Mouse (Mus musculus): ENCODE data around the gene Slc25a47. TPM values are rescaled to one million over a fixed set of nuclear protein-coding genes. Genes with fewer than 3 reads are reported as not detected.
A peak's percentile ranks its signal among the peaks of the same experiment; 100 is the strongest.
"Not testable (repeated sequence)": the region's sequence is repeated elsewhere in the genome, so short reads cannot be mapped to it uniquely, and the experiment has no call there.

Slc25a47 gene
- polyA plus RNA-seq, 1 experiment from 2014 or later, result 13.8 TPM

DNA sequence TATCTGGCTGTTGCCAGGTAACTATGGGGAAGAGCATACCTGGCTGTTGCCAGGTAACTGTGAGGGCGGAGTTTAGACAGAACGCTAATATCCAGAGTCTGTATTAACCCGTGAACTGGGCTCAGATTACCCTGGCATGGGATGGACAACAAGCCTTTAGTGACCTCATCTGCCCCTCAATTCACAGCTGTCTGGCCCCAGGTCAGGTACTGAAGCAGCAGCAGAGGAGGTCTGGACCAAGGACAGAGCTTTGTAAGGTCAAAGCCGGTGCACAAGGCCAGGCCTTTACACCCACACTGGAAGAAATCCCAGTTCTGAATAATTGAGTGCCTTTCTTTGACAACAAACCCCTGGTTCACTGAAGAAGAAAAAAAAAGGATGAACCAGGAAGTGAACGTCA lies 6.2 kb upstream of the Slc25a47 start:
- Histone ChIP-seq H3K27me3 (peaks cover 12% of the 10 kb centered on the region), H3K4me2 (replicated peaks) (no peak overlapping the region), H3K27ac (replicated peaks) (no peak overlapping the region), H3K9ac (replicated peaks) (no peak overlapping the region), H3K36me3 (peaks cover 19% of the 10 kb centered on the region), H3K4me3 (no peak overlapping the region), H3K4me1 (peaks cover 15% of the 10 kb centered on the region), H3K9me3 (no peaks in the 10 kb centered on the region)
- no peak for ATAC-seq (ENCODE audit: low FRiP score, low read depth)
- 86% methylated on average over 5 of the region's 5 CpGs for WGBS

DNA sequence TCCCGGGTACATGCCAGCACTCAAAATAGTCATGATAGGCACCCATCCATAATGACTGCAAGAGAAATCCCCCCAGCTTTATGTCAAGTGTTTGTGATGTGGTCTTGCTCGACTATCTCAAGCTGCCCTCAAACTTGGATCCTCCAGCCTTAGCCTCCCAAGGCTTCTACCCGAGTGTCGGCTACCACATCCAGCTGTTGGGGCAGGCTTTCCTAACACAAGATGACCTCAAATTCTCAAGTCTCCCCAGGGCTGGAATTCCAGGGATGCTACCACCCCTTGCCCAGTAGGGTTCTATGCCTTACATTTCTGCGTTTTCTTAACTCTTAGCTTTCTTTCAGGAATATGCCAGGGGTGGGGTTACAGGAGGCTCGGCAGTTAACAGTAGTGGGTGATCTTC lies 5.5 kb upstream of the Slc25a47 start:
- peaks cover 17% of the 10 kb centered on the region for H3K27me3 ChIP-seq
- no peak overlapping the region for H3K27ac ChIP-seq (replicated peaks)
- no peak overlapping the region for H3K9ac ChIP-seq (replicated peaks)
- H3K4me3 ChIP-seq, result no peak overlapping the region
- ATAC-seq (ENCODE audit: low FRiP score, low read depth), result no peak
- H3K9me3 ChIP-seq, result no peaks in the 10 kb centered on the region
- peaks cover 23% of the 10 kb centered on the region for H3K4me1 ChIP-seq
- WGBS, result 82% methylated on average over 6 of the region's 6 CpGs
- peaks cover 19% of the 10 kb centered on the region for H3K36me3 ChIP-seq
- no peak overlapping the region for H3K4me2 ChIP-seq (replicated peaks)

DNA sequence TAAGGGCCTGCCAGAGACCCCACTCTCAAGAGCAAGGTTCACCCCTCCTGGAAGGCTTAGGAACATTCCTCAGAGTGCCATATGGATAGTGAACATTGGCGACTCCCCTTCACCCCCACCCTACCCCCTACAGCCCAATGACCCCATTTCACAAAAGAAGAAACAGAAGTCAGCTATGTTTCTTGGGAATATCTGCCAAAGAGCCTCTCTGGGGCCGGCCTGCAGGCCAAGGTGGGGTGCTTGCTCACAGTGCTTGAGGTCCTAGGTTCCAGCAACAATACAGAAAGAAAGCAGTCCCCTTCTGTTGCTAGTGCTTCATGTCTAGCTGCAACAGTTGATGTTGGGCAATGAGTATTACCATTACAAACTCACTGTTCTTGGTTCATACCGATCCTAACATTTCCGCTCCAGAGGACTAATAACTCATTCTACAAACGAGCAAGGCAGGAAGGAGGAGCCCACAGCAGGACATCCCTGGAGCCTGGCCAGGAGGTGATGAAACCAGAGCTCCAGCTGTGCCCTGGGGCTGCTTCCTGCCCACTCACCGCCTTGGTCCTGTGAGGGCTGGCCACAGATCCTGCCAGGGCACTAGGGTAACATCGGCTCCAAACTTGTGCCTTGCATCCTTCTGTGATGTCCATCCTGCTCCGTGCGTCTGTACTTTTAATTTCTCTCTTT lies 3.7 kb upstream of the Slc25a47 start:
- Histone ChIP-seq H3K36me3 (peaks cover 12% of the 10 kb centered on the region; the same call in 1 of the 2 replicates), H3K9me3 (no peaks in the 10 kb centered on the region), H3K9ac (replicated peaks) (no peak overlapping the region), H3K4me1 (peaks cover 33% of the 10 kb centered on the region), H3K27me3 (peaks cover 17% of the 10 kb centered on the region), H3K4me3 (no peak overlapping the region), H3K4me2 (replicated peaks) (no peak overlapping the region), H3K27ac (replicated peaks) (no peak overlapping the region)
- no peak for ATAC-seq (ENCODE audit: low FRiP score, low read depth)
- 73% methylated on average over 9 of the region's 9 CpGs for WGBS

DNA sequence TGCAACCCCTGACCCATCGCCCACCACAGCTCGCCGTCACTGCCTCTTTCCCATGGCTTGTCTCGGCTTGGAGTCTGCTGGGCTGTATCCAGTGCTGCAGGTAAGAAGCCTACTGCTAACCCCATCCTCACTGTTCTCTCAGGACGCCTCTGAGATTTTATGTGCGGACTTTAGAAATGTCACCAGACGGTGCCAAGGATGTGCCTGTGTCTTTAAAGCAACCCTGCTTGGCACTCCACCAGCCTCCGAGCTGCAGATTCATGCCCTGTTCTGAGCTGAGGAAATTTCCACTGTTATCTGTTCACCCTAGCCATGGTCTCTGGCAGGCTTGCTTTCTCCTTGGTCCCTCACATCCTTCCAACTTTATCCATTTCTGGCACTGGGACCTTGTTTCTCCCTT lies 3.0 kb upstream of the Slc25a47 start:
- Histone ChIP-seq H3K36me3 (0 out of 2 replicates have a peak, but pooled peaks cover 6% of the 10 kb centered on the region), H3K27ac (replicated peaks) (no peak overlapping the region), H3K4me3 (no peak overlapping the region), H3K9me3 (no peaks in the 10 kb centered on the region), H3K4me2 (replicated peaks) (no peak overlapping the region), H3K9ac (replicated peaks) (no peak overlapping the region), H3K27me3 (peaks cover 17% of the 10 kb centered on the region), H3K4me1 (peaks cover 41% of the 10 kb centered on the region)
- 91% methylated on average over 8 of the region's 8 CpGs for WGBS
- no peak for ATAC-seq (ENCODE audit: low FRiP score, low read depth)

DNA sequence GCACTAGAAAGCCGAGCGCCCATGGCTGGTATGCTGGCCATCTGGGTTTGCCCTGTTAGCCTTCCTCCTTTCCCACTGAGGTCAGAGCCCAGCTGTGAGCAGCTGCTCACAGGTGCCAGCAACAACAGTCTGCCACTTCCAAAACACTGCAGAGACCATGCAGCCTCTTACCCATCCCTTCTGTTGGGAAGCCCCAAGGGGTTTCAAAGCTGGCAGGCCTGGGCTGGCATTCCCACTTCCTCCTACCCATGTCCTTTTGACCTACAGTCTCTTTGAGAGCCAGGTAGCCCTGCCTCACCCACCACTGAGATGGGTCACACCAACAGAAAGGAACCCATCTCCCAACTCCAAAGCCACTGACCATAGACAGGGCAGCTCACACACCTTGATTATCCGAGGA lies 2.4 kb upstream of the Slc25a47 start:
- no peak overlapping the region for H3K4me3 ChIP-seq
- no peak overlapping the region for H3K9ac ChIP-seq (replicated peaks)
- H3K36me3 ChIP-seq, result 0 out of 2 replicates have a peak, but pooled peaks cover under 1% of the 10 kb centered on the region
- ATAC-seq (ENCODE audit: low FRiP score, low read depth), result no peak
- 89% methylated on average over 3 of the region's 3 CpGs for WGBS
- H3K27ac ChIP-seq (replicated peaks), result no peak overlapping the region
- peaks cover 46% of the 10 kb centered on the region for H3K4me1 ChIP-seq
- H3K9me3 ChIP-seq, result no peaks in the 10 kb centered on the region
- H3K4me2 ChIP-seq (replicated peaks), result no peak overlapping the region
- H3K27me3 ChIP-seq, result peaks cover 17% of the 10 kb centered on the region

DNA sequence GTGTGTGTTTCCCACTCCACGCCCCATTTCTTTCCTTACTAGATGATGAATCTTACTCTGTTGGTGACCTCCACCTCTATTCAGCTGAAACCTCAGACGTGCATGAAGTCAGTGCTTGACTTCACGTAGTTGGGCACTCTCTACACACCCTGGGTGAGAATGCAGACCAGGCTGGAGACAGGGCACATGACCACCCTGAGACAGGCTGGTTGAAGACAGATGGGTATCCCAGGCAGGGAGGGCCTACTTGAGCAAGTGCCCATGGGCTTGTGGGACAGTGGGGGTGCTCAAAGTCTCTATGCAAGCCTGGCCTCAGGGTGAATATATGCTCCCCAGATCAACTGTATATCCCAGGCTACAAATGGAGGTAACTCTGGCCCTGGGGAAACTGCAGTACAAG lies 1.5 kb upstream of the Slc25a47 start:
- peaks cover 49% of the 10 kb centered on the region for H3K4me1 ChIP-seq

DNA sequence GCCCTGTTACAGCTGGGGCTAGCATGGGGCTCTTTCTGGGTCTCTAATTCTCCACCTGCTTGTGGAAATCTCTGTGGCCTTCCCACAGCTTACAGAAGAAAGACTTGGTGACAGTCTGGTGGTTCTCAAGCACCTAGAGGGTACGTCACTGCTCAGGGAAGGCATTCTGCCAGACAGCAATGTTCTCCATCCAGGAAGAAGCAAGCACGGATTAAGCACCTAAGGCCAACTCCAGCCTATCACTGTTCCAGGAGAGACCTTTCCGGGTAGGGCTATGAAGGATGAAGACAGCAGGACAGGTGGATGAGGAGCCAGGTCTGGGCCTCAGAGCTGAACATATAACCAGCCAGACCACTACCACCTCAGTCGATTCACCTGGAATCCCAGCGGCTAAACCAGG lies 1.1 kb upstream of the Slc25a47 start:
- H3K4me3 ChIP-seq, result peak overlapping the region; percentile 75
- H3K27me3 ChIP-seq, result peaks cover 17% of the 10 kb centered on the region
- peaks cover 50% of the 10 kb centered on the region for H3K4me1 ChIP-seq
- H3K9ac ChIP-seq (replicated peaks), result peak overlapping the region; percentile 78; the same call in 1 of the 2 replicates
- WGBS, result 36% methylated on average over 5 of the region's 5 CpGs
- no peaks in the 10 kb centered on the region for H3K9me3 ChIP-seq
- no peak for ATAC-seq (ENCODE audit: low FRiP score, low read depth)
- peak overlapping the region; percentile 96 for H3K4me2 ChIP-seq (replicated peaks)
- H3K27ac ChIP-seq (replicated peaks), result no peak overlapping the region
- no peaks in the 10 kb centered on the region for H3K36me3 ChIP-seq

More for the DNA sequence above, 1.5 kb upstream of the Slc25a47 start:
- H3K9ac ChIP-seq (replicated peaks), result no peak overlapping the region
- H3K9me3 ChIP-seq, result no peaks in the 10 kb centered on the region
- peak overlapping the region; percentile 96 for H3K4me2 ChIP-seq (replicated peaks)
- WGBS, result 83% methylated on average over 3 of the region's 3 CpGs
- peaks cover 17% of the 10 kb centered on the region for H3K27me3 ChIP-seq
- ATAC-seq (ENCODE audit: low FRiP score, low read depth), result no peak
- no peak overlapping the region for H3K27ac ChIP-seq (replicated peaks)
- no peaks in the 10 kb centered on the region for H3K36me3 ChIP-seq
- peak overlapping the region; percentile 75 for H3K4me3 ChIP-seq

DNA sequence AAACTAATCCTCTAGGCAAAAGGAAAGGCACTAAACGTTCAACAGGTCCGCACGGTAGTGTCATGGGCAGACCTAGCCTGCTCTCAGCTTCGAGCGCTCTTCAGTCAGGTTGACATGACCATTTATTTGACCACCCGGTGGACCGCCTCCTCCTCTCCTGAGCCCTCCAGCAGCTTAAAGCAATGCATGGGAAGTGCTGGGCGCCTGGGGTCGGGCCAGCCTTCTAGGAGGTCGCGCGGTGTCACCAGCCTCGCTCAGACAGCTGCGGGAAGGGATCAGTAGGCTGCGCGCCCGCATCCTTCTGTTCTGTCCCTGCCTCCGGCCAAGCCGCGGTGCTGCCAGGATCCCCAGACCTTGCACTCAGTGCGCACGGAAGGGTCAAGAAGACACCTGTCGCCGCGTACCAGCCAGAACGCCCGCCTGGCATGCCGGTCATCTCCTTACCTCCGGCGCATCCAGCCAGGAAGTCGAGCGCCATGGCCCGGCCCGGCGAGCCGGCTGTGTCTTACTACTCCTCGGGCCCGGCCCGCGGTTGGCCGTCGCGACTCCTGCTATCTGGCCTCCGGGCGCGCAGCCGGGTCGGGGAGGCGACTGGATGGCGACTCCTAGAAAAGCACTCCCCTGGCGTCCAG lies 522 bp upstream of the Slc25a47 start:
- peak overlapping the region; percentile 75 for H3K4me3 ChIP-seq
- H3K9ac ChIP-seq (replicated peaks), result peak overlapping the region; percentile 78
- no peaks in the 10 kb centered on the region for H3K36me3 ChIP-seq
- peak overlapping the region; percentile 96 for H3K4me2 ChIP-seq (replicated peaks)
- ATAC-seq (ENCODE audit: low FRiP score, low read depth), result peak; percentile 35; the same call in 1 of the 2 replicates
- 2% methylated on average over 50 of the region's 51 CpGs for whole genome bisulfite sequencing
- H3K9me3 ChIP-seq, result no peaks in the 10 kb centered on the region
- H3K27me3 ChIP-seq, result peaks cover 17% of the 10 kb centered on the region
- H3K27ac ChIP-seq (replicated peaks), result peak overlapping the region; percentile 42
- peaks cover 50% of the 10 kb centered on the region for H3K4me1 ChIP-seq

DNA sequence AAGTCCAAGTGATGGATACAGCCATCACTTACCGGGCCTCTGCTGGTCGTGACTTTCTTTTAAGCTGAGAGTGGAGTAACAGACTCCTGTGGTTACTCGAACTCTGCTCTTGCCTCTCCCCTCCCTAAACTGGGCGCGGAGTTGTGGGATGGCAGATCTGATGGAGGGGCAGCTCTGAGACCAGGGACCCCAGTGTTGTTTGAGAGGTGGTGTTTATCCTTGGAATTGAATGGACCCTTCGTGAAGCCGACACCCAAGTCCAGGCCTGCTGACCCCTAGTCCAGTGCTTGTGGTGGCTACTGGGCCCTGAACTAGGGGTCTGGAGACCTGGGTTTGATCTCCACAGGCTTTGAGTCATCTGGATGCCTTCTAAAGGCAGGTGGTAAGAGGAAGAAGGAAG lies 876 bp downstream of the Slc25a47 start:
- WGBS, result 67% methylated on average over 7 of the region's 7 CpGs
- H3K27me3 ChIP-seq, result peaks cover 17% of the 10 kb centered on the region
- peak overlapping the region; percentile 75 for H3K4me3 ChIP-seq
- H3K27ac ChIP-seq (replicated peaks), result no peak overlapping the region
- peaks cover 12% of the 10 kb centered on the region for H3K36me3 ChIP-seq
- H3K4me1 ChIP-seq, result peaks cover 50% of the 10 kb centered on the region
- ATAC-seq (ENCODE audit: low FRiP score, low read depth), result no peak
- peak overlapping the region; percentile 77 for H3K9ac ChIP-seq (replicated peaks)
- H3K9me3 ChIP-seq, result no peaks in the 10 kb centered on the region
- peak overlapping the region; percentile 96 for H3K4me2 ChIP-seq (replicated peaks)

DNA sequence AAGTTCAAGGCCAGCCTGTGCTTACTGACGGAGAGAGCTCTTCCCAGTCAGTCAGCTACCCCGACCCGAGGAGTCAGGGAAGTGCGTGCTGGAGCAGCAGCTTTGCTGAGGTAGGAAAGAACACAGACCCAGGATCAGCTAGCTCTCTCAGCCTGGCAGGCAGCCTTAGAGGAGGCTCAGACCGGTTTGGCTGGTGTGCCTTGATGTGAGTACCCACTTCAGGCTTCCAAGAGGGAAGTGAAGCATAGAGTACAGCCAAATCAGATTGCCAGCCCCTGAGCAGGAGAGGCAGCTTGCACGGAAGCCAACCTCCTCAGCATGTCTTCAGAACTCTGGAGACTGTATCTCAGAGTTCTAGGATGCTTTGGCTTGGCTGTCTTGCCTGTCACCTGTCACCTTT lies 5.3 kb downstream of the Slc25a47 start:
- Histone ChIP-seq H3K4me2 (replicated peaks) (no peak overlapping the region), H3K36me3 (peaks cover 47% of the 10 kb centered on the region), H3K27ac (replicated peaks) (no peak overlapping the region), H3K9me3 (no peaks in the 10 kb centered on the region), H3K9ac (replicated peaks) (no peak overlapping the region), H3K4me1 (peaks cover 26% of the 10 kb centered on the region), H3K27me3 (no peaks in the 10 kb centered on the region), H3K4me3 (no peak overlapping the region)
- ATAC-seq (ENCODE audit: low FRiP score, low read depth), result no peak
- WGBS, result 93% methylated on average over 6 of the region's 6 CpGs

DNA sequence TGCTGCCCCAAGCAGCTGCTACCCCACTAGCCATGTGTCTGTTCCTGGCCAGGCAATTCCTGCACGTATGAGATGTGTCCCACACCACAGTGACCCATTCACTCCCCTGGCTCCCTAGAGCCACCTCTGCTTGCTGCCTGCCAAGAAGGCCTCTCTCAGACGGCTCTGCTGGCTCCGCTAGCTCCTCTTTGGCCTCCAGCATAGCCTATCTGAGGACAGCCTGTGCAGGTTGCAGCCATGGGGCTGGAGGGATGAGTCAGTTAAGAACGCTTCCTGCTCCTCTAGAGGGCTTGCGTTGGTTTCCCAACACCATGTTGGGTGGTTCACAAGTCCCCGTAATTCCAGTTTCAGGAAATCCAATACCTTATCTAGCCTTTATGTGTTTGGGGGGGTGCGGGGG lies 6.8 kb downstream of the Slc25a47 start:
- no peak overlapping the region for H3K4me3 ChIP-seq
- H3K9me3 ChIP-seq, result no peaks in the 10 kb centered on the region
- ATAC-seq (ENCODE audit: low FRiP score, low read depth), result no peak
- H3K36me3 ChIP-seq, result peaks cover 53% of the 10 kb centered on the region
- H3K4me2 ChIP-seq (replicated peaks), result no peak overlapping the region
- H3K4me1 ChIP-seq, result peaks cover 11% of the 10 kb centered on the region
- 90% methylated on average over 7 of the region's 7 CpGs for whole genome bisulfite sequencing
- no peak overlapping the region for H3K27ac ChIP-seq (replicated peaks)
- H3K9ac ChIP-seq (replicated peaks), result no peak overlapping the region
- H3K27me3 ChIP-seq, result no peaks in the 10 kb centered on the region

DNA sequence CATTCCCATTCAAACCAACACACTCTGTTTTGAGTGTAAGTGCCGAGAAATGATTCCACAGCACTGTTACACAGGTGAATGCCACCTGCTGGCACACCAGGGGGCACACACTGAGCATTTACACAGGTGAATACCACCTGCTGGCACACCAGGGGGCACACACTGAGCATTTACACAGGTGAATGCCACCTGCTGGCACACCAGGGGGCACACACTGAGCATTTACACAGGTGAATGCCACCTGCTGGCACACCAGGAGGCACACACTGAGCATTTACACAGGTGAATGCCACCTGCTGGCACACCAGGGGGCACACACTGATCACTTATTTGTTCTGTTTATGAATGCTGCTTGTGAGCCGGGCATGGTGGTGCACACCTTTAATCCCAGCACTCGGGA lies 12.2 kb downstream of the Slc25a47 start:
- H3K4me1 ChIP-seq; H3K27me3 ChIP-seq; H3K4me2 ChIP-seq (replicated peaks); H3K9me3 ChIP-seq; ATAC-seq (ENCODE audit: low FRiP score, low read depth); H3K9ac ChIP-seq (replicated peaks); H3K4me3 ChIP-seq; H3K27ac ChIP-seq (replicated peaks): not testable (repeated sequence)
- peaks cover 33% of the 10 kb centered on the region for H3K36me3 ChIP-seq
- WGBS, result 96% methylated on average over 3 of the region's 3 CpGs
